Mouse (Mus musculus) erythroblast, embryonic 14.5 days (primary cell): ENCODE results near the gene Plxna2.

Experiments used
- GATA1 ChIP-seq: IDR thresholded peaks from 2 replicates; pipeline ENCODE4 v1.6.1; 2012; ENCODE audit warnings: low read length, inconsistent platforms, mixed read lengths
- TAL1 ChIP-seq: IDR thresholded peaks from 3 replicates; pipeline ENCODE4 v1.6.1; 2012; ENCODE audit warnings: low read length, inconsistent platforms, mixed read lengths

DNA sequence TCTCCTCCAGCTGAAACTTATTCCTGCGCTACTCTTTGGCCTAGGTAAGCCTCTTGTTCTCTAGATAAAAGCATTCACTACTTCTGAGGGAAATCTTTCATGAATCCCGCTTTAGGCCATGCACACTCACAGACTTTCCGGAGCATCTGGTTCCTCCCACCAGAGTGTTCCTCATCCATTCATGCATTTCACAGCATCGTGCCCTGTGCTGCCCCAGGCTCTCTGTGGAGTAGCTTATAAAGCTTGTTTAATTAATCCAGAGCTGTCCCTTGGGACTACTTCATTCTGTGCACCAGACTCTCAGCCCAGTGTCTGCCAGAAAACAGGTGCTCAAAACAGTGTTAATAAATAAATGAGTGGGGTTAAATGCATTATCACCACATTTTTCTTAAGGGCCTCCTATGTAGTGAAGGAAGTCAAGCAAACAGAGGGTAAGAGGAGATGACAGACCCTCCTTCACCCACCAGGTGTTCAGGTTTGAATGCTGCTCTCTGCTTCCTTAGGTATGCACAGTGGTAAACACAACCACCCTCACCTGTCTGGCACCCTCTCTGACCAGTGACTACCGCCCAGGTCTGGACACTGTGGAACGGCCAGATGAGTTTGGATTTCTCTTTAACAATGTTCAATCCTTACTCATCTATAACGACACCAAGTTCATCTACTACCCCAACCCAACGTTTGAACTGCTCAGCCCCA, 175.4 kb downstream of the Plxna2 start:
- TF ChIP-seq GATA1 = no peak
- no peak for TF ChIP-seq TAL1
